Mouse (Mus musculus) megakaryocyte, embryonic 14.5 days (primary cell): Measurements from ENCODE around the gene E030025P04Rik. TPM values are rescaled to one million over a fixed set of nuclear protein-coding genes. Genes with fewer than 3 reads are reported as not detected.

Experiments used
- H3K27me3 ChIP-seq: replicated peaks from 2 replicates; pipeline ENCODE3; 2012; ENCODE audit warnings: inconsistent platforms
- H3K36me3 ChIP-seq: replicated peaks from 2 replicates; pipeline ENCODE3; 2012; ENCODE audit warnings: low read length, inconsistent platforms, mixed read lengths
- H3K4me1 ChIP-seq: 2 replicates; pipeline ENCODE4 v1.6.1; 2012; ENCODE audit warnings: inconsistent platforms
- H3K4me3 ChIP-seq: replicated peaks from 2 replicates; pipeline ENCODE3; 2012; ENCODE audit warnings: moderate library complexity, mild to moderate bottlenecking, inconsistent platforms
- H3K9me3 ChIP-seq: 2 replicates; pipeline ENCODE4 v1.6.1; 2012; ENCODE audit warnings: inconsistent platforms
- FLI1 ChIP-seq: IDR thresholded peaks from 2 replicates; pipeline ENCODE4 v1.6.1; 2012; ENCODE audit warnings: low read length, inconsistent platforms, mixed read lengths
- GATA1 ChIP-seq: IDR thresholded peaks from 3 replicates; pipeline ENCODE4 v1.6.1; 2012; ENCODE audit warnings: mixed read lengths, low read length, inconsistent platforms, borderline replicate concordance
- polyA plus RNA-seq: library from polyadenylated mRNA; stranded (reverse); fragments of >175 nt; gene quantifications from 2 replicates; pipeline ENCODE4 v1.2.3, GENCODE M21; 2012; ENCODE audit warnings: low replicate concordance; ENCODE audit not compliant: insufficient read depth

Gene E030025P04Rik
- polyA plus RNA-seq: not detected in 2 replicates

DNA sequence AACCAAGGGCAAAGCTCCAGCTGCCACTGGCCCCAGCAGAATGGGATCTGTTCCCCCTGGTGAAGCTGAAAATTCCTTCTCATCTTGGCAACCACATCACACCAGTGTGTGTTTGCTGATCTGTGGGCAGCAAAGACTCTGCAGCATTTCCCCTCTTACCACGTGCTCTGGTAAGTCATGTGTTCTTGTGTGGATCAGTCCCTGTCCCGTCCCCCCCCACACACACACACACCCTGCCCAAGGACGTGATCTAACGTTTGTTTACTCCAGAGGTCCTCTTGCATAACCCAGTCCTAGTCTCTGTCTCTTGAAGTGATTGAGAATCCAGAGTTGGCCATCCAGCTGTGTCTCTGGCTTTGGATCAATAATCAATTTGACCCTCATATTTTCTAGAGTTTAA, at the start of gene E030025P04Rik:
Gene E030025P04Rik (minus strand): TSS at position 134 of the 400 bp plus-strand sequence.
- Histone ChIP-seq H3K9me3 (no peaks in the 10 kb centered on the region), H3K4me1 (no peaks in the 10 kb centered on the region), H3K36me3 (no peaks in the 10 kb centered on the region), H3K27me3 (peaks cover 2% of the 10 kb centered on the region), H3K4me3 (no peak within 1 kb of the TSS)
- no peak for TF ChIP-seq GATA1
- no peak for TF ChIP-seq FLI1

GRCm38 (mm10) chr11:109192673-109193557, 48.7 kb upstream of the E030025P04Rik start:
- Histone ChIP-seq H3K4me1 (no peaks in the 10 kb centered on the region; the same call in 1 of the 2 replicates), H3K9me3 (0 out of 2 replicates have a peak, but pooled peaks cover 4% of the 10 kb centered on the region), H3K4me3 (no peak overlapping the region), H3K36me3 (no peaks in the 10 kb centered on the region), H3K27me3 (peaks cover 4% of the 10 kb centered on the region)
- TF ChIP-seq GATA1: no peak
- TF ChIP-seq FLI1: no peak

GRCm38 (mm10) chr11:109188235-109188634, 44.1 kb upstream of the E030025P04Rik start:
- TF ChIP-seq GATA1: no peak
- no peak for TF ChIP-seq FLI1
- H3K36me3 ChIP-seq: no peaks in the 10 kb centered on the region
- peaks cover 5% of the 10 kb centered on the region for H3K27me3 ChIP-seq
- no peaks in the 10 kb centered on the region; the same call in 1 of the 2 replicates for H3K4me1 ChIP-seq
- no peaks in the 10 kb centered on the region for H3K9me3 ChIP-seq
- no peak overlapping the region for H3K4me3 ChIP-seq

DNA sequence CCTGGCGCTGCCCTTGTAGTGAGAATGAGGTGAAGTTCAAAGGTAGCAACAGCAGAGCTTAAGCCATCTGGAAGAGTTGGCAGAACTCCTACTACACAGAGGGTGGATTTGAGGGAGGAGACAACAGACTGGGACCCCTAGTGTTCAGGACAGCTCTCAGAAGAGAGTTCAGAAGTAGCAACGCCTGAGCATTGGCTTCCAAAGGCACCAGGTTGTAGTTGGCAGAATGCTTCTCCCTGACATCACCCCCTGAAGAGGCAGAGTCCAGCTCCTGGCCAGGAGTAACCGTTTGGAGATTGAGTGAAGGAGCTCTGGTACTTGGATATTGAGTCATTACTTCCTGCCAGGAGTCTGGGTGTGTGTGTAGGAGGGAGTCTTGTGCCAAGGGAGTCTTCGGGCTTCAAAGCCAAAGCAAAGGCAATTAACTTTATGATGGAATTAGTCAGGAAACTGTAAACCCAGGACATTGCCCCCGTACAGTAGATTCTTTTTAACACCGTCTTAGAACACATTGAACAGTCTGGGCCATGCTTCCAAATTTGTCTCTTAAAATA, 43.5 kb upstream of the E030025P04Rik start:
- Histone ChIP-seq H3K4me1 (no peaks in the 10 kb centered on the region), H3K27me3 (peaks cover 5% of the 10 kb centered on the region), H3K36me3 (no peaks in the 10 kb centered on the region), H3K4me3 (no peak overlapping the region), H3K9me3 (no peaks in the 10 kb centered on the region)
- TF ChIP-seq GATA1 (no peak), FLI1 (no peak)

GRCm38 (mm10) chr11:109181118-109181517, 36.9 kb upstream of the E030025P04Rik start:
- Histone ChIP-seq H3K4me1 (no peaks in the 10 kb centered on the region), H3K4me3 (no peak overlapping the region), H3K36me3 (no peaks in the 10 kb centered on the region), H3K27me3 (no peaks in the 10 kb centered on the region), H3K9me3 (no peaks in the 10 kb centered on the region)
- TF ChIP-seq FLI1 (no peak), GATA1 (no peak)

GRCm38 (mm10) chr11:109180290-109180689, 36.1 kb upstream of the E030025P04Rik start:
- Histone ChIP-seq H3K36me3 (no peaks in the 10 kb centered on the region), H3K4me1 (no peaks in the 10 kb centered on the region), H3K9me3 (peaks cover 1% of the 10 kb centered on the region; the same call in 1 of the 2 replicates), H3K4me3 (no peak overlapping the region), H3K27me3 (no peaks in the 10 kb centered on the region)
- TF ChIP-seq FLI1 (no peak), GATA1 (no peak)

GRCm38 (mm10) chr11:109178788-109179518, 34.8 kb upstream of the E030025P04Rik start:
- TF ChIP-seq GATA1: no peak
- TF ChIP-seq FLI1: no peak
- no peak overlapping the region for H3K4me3 ChIP-seq
- H3K36me3 ChIP-seq: no peaks in the 10 kb centered on the region
- no peaks in the 10 kb centered on the region for H3K4me1 ChIP-seq
- H3K27me3 ChIP-seq: no peaks in the 10 kb centered on the region
- H3K9me3 ChIP-seq: peaks cover 9% of the 10 kb centered on the region; the same call in 1 of the 2 replicates

- Histone ChIP-seq H3K4me3 (no peak overlapping the region), H3K36me3 (no peaks in the 10 kb centered on the region), H3K4me1 (no peaks in the 10 kb centered on the region), H3K27me3 (no peaks in the 10 kb centered on the region), H3K9me3 (peaks cover 36% of the 10 kb centered on the region)
- no peak for TF ChIP-seq FLI1
- no peak for TF ChIP-seq GATA1
Observed at GRCm38 (mm10) chr11:109175376-109175969, 31.3 kb upstream of the E030025P04Rik start.

GRCm38 (mm10) chr11:109172224-109172623, 28.1 kb upstream of the E030025P04Rik start:
- Histone ChIP-seq H3K4me3 (no peak overlapping the region), H3K27me3 (no peaks in the 10 kb centered on the region), H3K9me3 (peaks cover 63% of the 10 kb centered on the region), H3K4me1 (no peaks in the 10 kb centered on the region), H3K36me3 (no peaks in the 10 kb centered on the region)
- no peak for TF ChIP-seq GATA1
- TF ChIP-seq FLI1: no peak
